Mouse (Mus musculus) stomach, postnatal 0 days (tissue): ENCODE measurements at regions not wholly inside any gene's neighbourhood (a gene's known extent, or its start where the extent isn't known, plus 50 kb on each side); places are given as distances from the start of the nearest gene placed in this dataset.

Experiments
- CTCF ChIP-seq: IDR thresholded peaks from 2 replicates; pipeline ENCODE4 v1.5.1; 2016; ENCODE audit warnings: antibody characterized with exemption, low read depth, mild to moderate bottlenecking, moderate library complexity
- EP300 ChIP-seq: optimal IDR thresholded peaks from 2 replicates; pipeline ENCODE3; 2016; ENCODE audit warnings: antibody characterized with exemption

DNA sequence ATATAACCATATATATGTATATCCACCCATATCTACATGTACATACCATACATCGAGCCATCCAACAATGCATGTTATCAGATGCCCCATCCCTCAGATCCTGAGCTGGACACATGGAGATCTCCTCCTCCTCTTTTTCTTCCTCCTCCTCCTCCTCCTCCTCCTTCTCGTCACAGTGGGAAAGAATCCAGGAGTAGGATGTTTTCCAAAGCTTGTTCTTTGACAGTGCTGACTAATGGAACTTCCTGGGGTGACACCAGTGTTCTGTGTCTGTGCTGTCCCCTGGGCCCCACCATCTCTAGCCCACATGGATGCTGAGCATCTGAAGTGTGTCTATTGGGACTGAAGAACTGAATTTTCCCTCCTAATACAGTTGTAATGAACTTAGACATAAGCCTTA lies 60.0 kb upstream of the Thy1 start:
- TF ChIP-seq CTCF: no peak
- no peak for TF ChIP-seq EP300
